Mouse (Mus musculus): ENCODE data around the gene Garnl3. TPM values are rescaled to one million over a fixed set of nuclear protein-coding genes. Genes with fewer than 3 reads are reported as not detected.
"Not testable (repeated sequence)": the region's sequence is repeated elsewhere in the genome, so short reads cannot be mapped to it uniquely, and the experiment has no call there.

The Garnl3 gene
- total RNA-seq, 2 experiments from 2014 or later, result 0.20 to 5.7 TPM

DNA sequence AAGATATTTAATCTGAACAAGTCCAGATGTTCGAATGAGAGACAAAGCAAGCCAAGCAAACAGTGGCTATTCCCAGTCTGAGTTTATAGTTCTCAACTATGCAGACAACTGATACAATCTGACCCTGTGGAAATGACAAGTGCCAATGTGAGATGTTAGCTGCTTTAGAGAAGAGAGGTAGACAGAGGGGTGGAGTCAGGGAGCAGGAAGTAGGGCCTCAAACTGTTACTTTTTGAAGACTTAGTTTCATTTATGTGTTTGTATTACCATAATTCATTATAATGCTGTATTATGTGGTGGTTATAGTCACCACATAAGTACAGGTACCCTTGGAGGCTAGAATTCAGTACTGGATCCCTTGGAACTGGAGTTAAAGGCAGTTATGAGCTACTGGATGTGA lies 96.2 kb downstream of the Garnl3 start:
- no peak for ATAC-seq (ENCODE audit: poor library complexity, severe bottlenecking)

DNA sequence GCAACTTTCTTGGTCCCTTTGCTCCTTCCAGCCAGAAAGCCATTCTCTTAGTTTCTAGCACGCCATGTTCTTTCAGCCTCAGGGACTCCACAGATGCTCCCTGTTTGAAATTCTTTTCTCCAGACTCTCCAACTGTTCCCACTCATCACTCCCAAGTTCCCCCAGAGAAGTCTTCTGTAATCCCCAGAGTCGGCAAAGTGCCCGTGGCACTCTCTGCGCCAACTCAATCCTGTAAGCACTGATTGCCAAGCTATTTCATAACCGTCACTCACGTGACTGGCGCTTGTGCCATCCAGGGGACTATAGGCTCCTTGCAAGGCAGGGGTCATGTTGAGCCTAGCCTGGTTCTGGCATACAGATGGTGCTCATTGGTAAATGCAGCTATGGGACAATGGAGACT lies 98.2 kb downstream of the Garnl3 start:
- no peak for ATAC-seq (ENCODE audit: poor library complexity, severe bottlenecking)

DNA sequence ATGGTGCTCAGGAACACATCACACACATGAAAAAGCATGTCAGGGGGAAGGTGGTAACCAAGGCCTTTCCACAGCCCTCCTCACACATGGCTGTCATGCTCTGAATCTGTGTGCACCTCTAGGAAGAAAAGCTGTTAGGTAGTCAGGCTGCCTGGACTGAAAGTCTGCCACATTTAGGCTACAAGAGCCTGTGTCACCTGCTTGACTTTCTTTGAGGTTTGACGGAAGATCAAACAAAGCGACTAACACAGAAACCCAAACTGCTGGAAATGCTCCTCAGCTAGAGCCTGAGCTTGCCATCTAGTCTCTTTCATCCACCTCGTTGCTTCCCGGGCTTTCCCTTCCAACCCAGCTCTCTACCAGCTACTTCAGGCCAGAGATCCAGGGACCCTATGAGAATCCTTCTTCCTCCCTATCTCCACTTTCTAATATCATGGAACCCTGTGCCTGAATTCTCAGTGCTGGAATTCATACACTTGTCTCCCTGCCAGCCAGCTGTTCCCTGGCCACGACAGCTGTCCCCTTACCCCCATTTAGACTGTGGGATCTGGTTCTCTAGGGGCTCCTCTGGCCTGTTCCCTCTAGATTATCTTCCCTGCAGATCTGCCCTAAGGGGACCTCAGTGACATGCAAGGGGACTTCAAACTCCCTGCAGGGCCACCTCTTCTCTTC lies 98.9 kb downstream of the Garnl3 start:
- no peak for ATAC-seq (ENCODE audit: poor library complexity, severe bottlenecking)

DNA sequence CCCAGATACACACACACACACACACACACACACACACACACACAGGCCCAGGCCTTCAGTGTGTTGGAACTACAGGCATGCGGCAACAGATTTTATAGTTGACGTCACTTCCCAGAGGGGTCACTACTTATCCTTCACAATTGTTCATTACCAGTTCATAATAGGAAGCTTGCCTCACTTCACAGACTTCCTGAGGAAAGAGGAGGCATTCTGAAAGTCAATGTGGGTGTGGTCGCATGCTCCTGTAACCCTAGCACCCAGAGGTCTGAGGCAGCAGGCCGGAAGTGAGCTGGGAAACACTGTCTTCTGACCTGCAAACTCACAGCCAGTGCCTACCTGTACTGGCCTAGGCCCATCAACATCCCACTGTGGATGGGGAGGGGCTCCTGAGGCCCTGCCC lies 106.4 kb downstream of the Garnl3 start:
- ATAC-seq (ENCODE audit: poor library complexity, severe bottlenecking), result peak; percentile 81

DNA sequence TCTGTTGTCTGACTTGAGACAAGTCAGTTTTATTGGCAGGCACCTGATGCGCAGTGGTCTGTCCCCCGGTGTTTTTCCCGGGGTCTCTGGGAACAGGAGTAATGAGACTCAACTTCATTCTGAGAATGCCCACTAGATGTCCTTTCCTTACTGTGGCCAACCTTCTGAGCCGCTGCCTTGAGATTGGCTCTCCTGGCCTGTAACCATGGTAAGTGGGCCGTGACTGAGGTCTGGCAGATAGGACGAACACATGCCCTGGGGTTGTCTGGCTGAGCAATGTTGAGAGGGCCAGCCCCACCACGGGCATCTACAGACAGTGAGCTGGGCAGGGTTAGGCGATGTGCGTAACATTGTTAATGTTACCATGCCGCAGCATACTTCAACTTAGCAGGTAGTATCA lies 106.9 kb downstream of the Garnl3 start:
- no peak for ATAC-seq (ENCODE audit: poor library complexity, severe bottlenecking)

DNA sequence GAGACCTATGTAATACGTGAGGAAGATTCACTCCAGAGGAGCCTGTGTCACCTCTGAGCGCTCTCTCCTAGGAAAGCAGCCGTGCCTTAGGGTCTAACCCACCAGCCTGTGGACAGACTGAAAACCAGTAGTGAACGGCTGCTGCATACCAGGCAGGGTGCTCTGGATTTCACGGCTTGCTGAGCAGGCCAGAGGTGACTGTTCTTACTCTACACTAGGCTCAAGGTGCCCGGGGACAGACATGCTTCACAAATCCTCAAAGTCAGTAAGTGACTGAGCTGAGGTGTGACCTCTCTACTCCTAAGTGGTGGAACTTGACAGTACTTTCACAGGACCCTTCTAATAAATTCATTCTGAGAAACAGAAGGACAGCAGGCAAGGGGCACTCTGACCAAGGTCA lies 108.6 kb downstream of the Garnl3 start:
- no peak for ATAC-seq (ENCODE audit: poor library complexity, severe bottlenecking)

GRCm38 (mm10) chr2:33018026-33018425 lies 113.4 kb downstream of the Garnl3 start:
- ATAC-seq (ENCODE audit: poor library complexity, severe bottlenecking), result no peak

DNA sequence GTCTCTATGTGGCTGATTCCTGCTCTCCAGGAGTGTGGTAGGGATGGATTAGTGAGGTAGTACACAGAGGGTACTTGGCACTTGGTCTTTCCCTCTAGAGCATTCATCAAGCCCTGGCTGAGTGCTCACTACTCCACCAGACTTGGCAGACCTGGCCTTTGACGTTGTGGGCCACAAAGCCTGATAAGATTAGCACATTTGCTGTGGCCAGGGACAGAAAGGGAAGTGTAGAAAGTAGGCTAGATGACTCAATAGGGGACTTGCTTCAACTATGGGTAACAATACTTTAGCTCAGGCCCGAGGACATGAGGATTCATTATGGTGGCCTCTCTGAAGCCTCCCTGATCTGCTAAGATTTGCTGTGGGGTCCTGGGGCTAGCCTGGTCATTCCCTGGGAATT lies 114.3 kb downstream of the Garnl3 start:
- ATAC-seq (ENCODE audit: poor library complexity, severe bottlenecking), result peak; percentile 62

GRCm38 (mm10) chr2:33014877-33015276 lies 116.6 kb downstream of the Garnl3 start:
- no peak for ATAC-seq (ENCODE audit: poor library complexity, severe bottlenecking)

GRCm38 (mm10) chr2:33009055-33009454 lies 122.4 kb downstream of the Garnl3 start:
- not testable (repeated sequence) for ATAC-seq (ENCODE audit: poor library complexity, severe bottlenecking)

- no peak for ATAC-seq (ENCODE audit: poor library complexity, severe bottlenecking)
Observed at GRCm38 (mm10) chr2:33005041-33005440, 126.4 kb downstream of the Garnl3 start.

- ATAC-seq (ENCODE audit: poor library complexity, severe bottlenecking), result no peak
Observed at GRCm38 (mm10) chr2:33002144-33002543, 129.3 kb downstream of the Garnl3 start.

- no peak for ATAC-seq (ENCODE audit: poor library complexity, severe bottlenecking)
Observed at GRCm38 (mm10) chr2:32999752-33000151, 131.7 kb downstream of the Garnl3 start.

GRCm38 (mm10) chr2:32997792-32998191 lies 133.7 kb downstream of the Garnl3 start:
- no peak for ATAC-seq (ENCODE audit: poor library complexity, severe bottlenecking)

- no peak for ATAC-seq (ENCODE audit: poor library complexity, severe bottlenecking)
Observed at GRCm38 (mm10) chr2:32997081-32997480, 134.4 kb downstream of the Garnl3 start.

DNA sequence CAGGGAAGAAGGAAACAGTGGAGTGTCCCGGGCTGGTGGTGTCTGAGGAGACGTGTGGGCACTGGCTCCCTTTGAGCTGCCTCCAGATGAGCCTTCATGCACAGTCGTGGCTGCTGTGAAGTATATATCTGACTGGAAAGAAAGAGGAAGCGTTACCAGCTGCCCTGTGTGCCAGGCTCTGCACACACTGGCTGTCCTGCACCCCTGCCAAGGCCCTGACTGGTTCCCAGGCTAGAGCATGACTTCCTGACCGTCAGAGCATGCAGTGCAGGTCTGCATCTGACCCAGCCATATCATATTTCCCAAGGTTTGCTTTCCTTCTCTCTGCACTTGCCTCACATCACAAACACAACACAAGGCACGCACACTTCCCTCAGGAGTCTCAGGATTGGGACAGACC lies 139.3 kb downstream of the Garnl3 start:
- ATAC-seq (ENCODE audit: poor library complexity, severe bottlenecking), result peak; percentile 40; the same call in 1 of the 2 replicates

DNA sequence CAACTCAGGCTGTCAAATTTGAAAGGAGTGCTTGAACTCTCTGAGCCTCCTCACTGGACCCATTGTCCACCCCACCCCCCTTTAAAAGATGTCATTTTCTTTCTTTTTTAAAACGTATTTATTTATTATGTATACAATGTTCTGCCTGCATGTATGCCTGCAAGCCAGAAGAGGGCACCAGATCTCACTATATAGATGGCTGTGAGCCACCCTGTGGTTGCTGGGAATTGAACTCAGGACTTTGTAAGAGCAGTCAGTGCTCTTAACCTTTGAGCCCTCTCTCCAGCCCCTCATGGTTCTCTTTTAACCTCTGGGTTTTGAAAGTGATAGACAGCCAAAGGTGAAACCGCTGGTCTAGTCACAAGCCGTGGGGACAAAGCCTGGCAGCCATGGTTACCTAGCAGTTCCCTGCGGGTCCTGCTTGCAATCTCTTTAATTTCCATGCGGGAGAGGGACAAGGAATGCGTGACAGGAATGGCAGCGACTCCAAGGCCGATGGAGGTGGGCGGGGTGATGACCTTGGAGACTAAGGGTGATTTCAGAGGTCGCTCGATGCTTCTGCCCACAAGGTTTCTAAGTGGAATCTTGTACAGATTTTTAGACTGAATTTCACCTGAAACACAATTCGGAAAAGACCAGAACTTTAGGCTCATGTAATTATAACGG lies 141.2 kb downstream of the Garnl3 start:
- no peak for ATAC-seq (ENCODE audit: poor library complexity, severe bottlenecking)

DNA sequence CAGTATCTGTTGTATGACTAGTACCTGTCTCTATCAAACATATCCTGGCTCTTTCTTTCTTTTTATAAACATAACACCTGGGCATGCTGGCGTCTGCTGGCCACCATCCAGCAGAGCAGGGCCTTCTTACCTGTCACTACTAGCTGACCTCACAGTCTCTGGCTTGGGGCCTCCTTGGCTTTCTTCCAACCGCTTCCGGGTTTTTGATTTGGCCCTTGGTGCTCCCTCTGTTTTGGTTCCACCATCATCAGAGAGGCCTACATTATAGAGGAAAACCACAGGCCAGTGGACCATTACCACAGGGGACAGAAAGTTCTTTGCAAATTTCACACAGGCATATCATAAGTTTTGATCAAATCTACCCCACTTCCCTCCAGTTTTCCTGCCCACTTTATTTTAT lies 142.1 kb downstream of the Garnl3 start:
- ATAC-seq (ENCODE audit: poor library complexity, severe bottlenecking), result no peak

- ATAC-seq (ENCODE audit: poor library complexity, severe bottlenecking), result no peak
Observed at GRCm38 (mm10) chr2:32985844-32986243, 145.6 kb downstream of the Garnl3 start.

DNA sequence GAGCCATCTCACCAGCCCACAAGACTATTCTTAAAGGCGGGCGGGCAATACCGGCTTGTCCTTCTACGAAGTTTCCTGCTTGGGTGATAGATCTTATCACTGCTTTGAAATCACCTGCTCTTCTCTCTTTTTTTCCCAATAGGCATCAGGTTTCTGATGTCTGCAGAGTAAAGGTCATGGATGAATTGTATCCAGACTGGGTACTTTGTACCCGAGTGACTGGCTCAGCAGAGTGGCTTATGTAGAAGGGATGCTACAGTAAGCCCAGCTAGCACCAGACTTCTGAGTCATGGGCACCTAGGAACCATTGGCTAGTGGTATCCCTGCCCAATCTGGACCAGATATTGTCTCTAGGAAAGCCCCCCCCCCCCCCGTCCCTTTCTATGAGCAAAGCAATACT lies 147.8 kb downstream of the Garnl3 start:
- ATAC-seq (ENCODE audit: poor library complexity, severe bottlenecking), result no peak

- no peak for ATAC-seq (ENCODE audit: poor library complexity, severe bottlenecking)
Observed at GRCm38 (mm10) chr2:32982700-32983099, 148.8 kb downstream of the Garnl3 start.

DNA sequence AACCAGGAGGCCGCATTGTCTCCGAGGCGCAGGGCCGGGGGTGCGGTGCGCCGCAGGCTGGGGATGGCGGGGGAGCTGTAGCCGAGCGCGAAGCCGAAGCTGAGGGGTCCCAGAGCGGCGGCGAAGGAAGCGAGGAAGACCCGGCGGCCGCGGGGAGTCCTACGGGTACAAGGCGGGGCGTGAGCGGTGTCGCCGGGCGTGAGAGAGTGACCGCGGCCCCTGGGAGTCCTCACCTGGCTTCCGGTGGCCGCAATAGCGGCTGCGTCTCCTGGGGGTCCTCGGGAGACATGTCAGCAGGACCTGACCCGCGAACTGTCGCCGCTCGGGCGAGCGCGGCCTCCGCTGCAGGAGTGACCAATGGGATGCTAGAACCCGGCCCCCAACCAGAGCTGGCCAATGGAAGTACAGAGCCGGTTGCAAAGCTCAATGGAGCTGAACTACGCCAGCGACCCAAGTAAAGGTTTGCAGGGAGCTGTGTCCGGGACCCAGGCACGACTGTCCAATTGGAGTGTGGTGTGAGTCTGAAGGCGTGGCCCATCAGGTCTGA lies 149.7 kb downstream of the Garnl3 start, which contains the start of gene Slc2a8:
Gene Slc2a8, minus strand, starts transcription at position 359 of the 547 bp plus-strand sequence.
- ATAC-seq (ENCODE audit: poor library complexity, severe bottlenecking), result peak; percentile 98
